Mouse (Mus musculus) spleen, postnatal 36 days (tissue): ENCODE measurements around the gene Spcs1.

Experiments used
- DNase-seq, 2 experiments: peaks; one replicate each; pipeline ENCODE4 v3.0.0; 2022; ENCODE audit warnings: low spot score in 2 of 2, mixed read lengths in 1 of 2

The Spcs1 gene

GRCm38 (mm10) chr14:30951154-30951825 lies 50.2 kb downstream of the Spcs1 start, which contains the start of gene Nek4:
Gene Nek4, plus strand, starts transcription at chr14:30951377.
- peak; percentile 95 to 96 for DNase-seq

GRCm38 (mm10) chr14:30949986-30950385 lies 51.5 kb downstream of the Spcs1 start:
- DNase-seq = no peak
